Comparison of ENCODE assay signal across 20 mouse cellular contexts in genomic region chr4:139158350-139158749, GRCm38 (mm10). TPM values are rescaled to one million over a fixed set of nuclear protein-coding genes. Genes with fewer than 3 reads are reported as not detected.
DNase-seq lines count a peak whose midpoint lies in the region; ATAC-seq and TF ChIP-seq lines count a peak whose summit lies in the region.
"Had no signal": no experiment of that assay in that cellular context is flagged by ENCODE, and none has a peak within 500 bp of the region (broad histone marks: within the 10 kb centered on the region; RNA-seq: fewer than 3 reads in every experiment).

No protein-coding gene starts in this region.

- no peak overlapping the region for H3K9ac ChIP-seq in intestine, embryonic 14.5 days (ENCODE audit: low read length)
- no peak overlapping the region for H3K9ac ChIP-seq in intestine, embryonic 16.5 days (ENCODE audit: low read depth, low read length)
- no peak overlapping the region for H3K9ac ChIP-seq in lung, postnatal 0 days (replicated peaks; ENCODE audit: low read depth)
- H3K9ac ChIP-seq in stomach, embryonic 15.5 days = no peak overlapping the region
- no peak overlapping the region for H3K9ac ChIP-seq in forebrain, postnatal 0 days
- no peak overlapping the region for H3K9ac ChIP-seq in forebrain, embryonic 12.5 days
- H3K9ac ChIP-seq: embryonic facial prominence, embryonic 13.5 days; forebrain, embryonic 13.5 days; heart, embryonic 12.5 days had no signal

- no peak for DNase-seq in intestine, embryonic 14.5 days (ENCODE audit: low spot score)
- peak; percentile 41 for DNase-seq in lung, postnatal 0 days (ENCODE audit: low spot score)
- DNase-seq in lung, postnatal 14 days = no peak
- DNase-seq in forebrain, postnatal 0 days = no peak
- DNase-seq: adrenal gland, adult 2 months; adrenal gland, postnatal 25 days; B cell, adult 2 months; cerebellum, adult 18-20 months; cerebellum, adult 9-11 months; cerebellum, postnatal 36 days; gastrocnemius, adult 2 months; gastrocnemius, postnatal 25 days had no signal

- WGBS in intestine, embryonic 14.5 days = 39% methylated on average over 14 of the region's 14 CpGs
- 48% methylated on average over 14 of the region's 14 CpGs for WGBS in intestine, embryonic 16.5 days
- WGBS in lung, postnatal 0 days = 31% methylated on average over 14 of the region's 14 CpGs
- WGBS in stomach, embryonic 15.5 days = 39% methylated on average over 14 of the region's 14 CpGs
- WGBS in forebrain, postnatal 0 days = 91% methylated on average over 14 of the region's 14 CpGs
- WGBS in forebrain, embryonic 12.5 days = 93% methylated on average over 14 of the region's 14 CpGs

- ATAC-seq in intestine, embryonic 14.5 days (replicated peaks; ENCODE audit: low FRiP score, low TSS enrichment, low read depth) = no peak
- ATAC-seq in intestine, embryonic 16.5 days = no peak
- ATAC-seq in lung, postnatal 0 days = peak; percentile 54
- ATAC-seq in stomach, embryonic 15.5 days (ENCODE audit: insufficient read depth, low FRiP score, low read depth) = no peak
- ATAC-seq in forebrain, postnatal 0 days = no peak
- no peak for ATAC-seq in forebrain, embryonic 12.5 days (ENCODE audit: low FRiP score)
- ATAC-seq: activated CD4-positive, CD25-positive, alpha-beta regulatory T cell, adult 4 months; forebrain, embryonic 13.5 days had no signal

- no peaks in the 10 kb centered on the region for H3K9me3 ChIP-seq in intestine, embryonic 14.5 days (ENCODE audit: control insufficient read depth, low read length)
- no peaks in the 10 kb centered on the region for H3K9me3 ChIP-seq in intestine, embryonic 16.5 days (ENCODE audit: control insufficient read depth, low read length)
- no peaks in the 10 kb centered on the region for H3K9me3 ChIP-seq in lung, postnatal 0 days (ENCODE audit: low read length)
- no peaks in the 10 kb centered on the region for H3K9me3 ChIP-seq in stomach, embryonic 15.5 days
- H3K9me3 ChIP-seq in forebrain, postnatal 0 days (ENCODE audit: low read length) = no peaks in the 10 kb centered on the region
- no peaks in the 10 kb centered on the region for H3K9me3 ChIP-seq in forebrain, embryonic 12.5 days
- H3K9me3 ChIP-seq: embryonic facial prominence, embryonic 13.5 days; forebrain, embryonic 13.5 days; heart, embryonic 12.5 days; hindbrain, embryonic 10.5 days had no signal

- TF ChIP-seq CTCF in lung, postnatal 0 days (IDR thresholded peaks at IDR 0.05) = no peak
- no peak for TF ChIP-seq CTCF in forebrain, postnatal 0 days (IDR thresholded peaks at IDR 0.05; ENCODE audit: low read depth)

- peak overlapping the region; percentile 24 for H3K4me2 ChIP-seq in intestine, embryonic 14.5 days (ENCODE audit: low read length)
- no peak overlapping the region for H3K4me2 ChIP-seq in intestine, embryonic 16.5 days (ENCODE audit: low read depth, low read length)
- no peak overlapping the region for H3K4me2 ChIP-seq in lung, postnatal 0 days (replicated peaks; ENCODE audit: low read depth, low read length)
- peak overlapping the region; percentile 29 for H3K4me2 ChIP-seq in stomach, embryonic 15.5 days
- no peak overlapping the region for H3K4me2 ChIP-seq in forebrain, postnatal 0 days (ENCODE audit: low read depth)
- no peak overlapping the region for H3K4me2 ChIP-seq in forebrain, embryonic 12.5 days
- H3K4me2 ChIP-seq: embryonic facial prominence, embryonic 13.5 days; forebrain, embryonic 13.5 days; heart, embryonic 12.5 days had no signal

- H3K4me1 ChIP-seq in intestine, embryonic 14.5 days (replicated peaks; ENCODE audit: control insufficient read depth, insufficient read depth, low read length) = no peaks in the 10 kb centered on the region
- no peaks in the 10 kb centered on the region; the same call in 1 of the 2 replicates for H3K4me1 ChIP-seq in intestine, embryonic 16.5 days (ENCODE audit: control insufficient read depth, insufficient read depth, low read length)
- H3K4me1 ChIP-seq in lung, postnatal 0 days (ENCODE audit: insufficient read depth, low read depth, low read length) = no peaks in the 10 kb centered on the region
- H3K4me1 ChIP-seq in stomach, embryonic 15.5 days = no peaks in the 10 kb centered on the region
- no peaks in the 10 kb centered on the region for H3K4me1 ChIP-seq in forebrain, postnatal 0 days (ENCODE audit: insufficient read depth)
- no peaks in the 10 kb centered on the region for H3K4me1 ChIP-seq in forebrain, embryonic 12.5 days
- H3K4me1 ChIP-seq: embryonic facial prominence, embryonic 13.5 days; forebrain, embryonic 13.5 days; heart, embryonic 12.5 days; hindbrain, embryonic 10.5 days had no signal

- H3K36me3 ChIP-seq in intestine, embryonic 14.5 days (ENCODE audit: control insufficient read depth, insufficient read depth, low read length) = no peaks in the 10 kb centered on the region
- no peaks in the 10 kb centered on the region for H3K36me3 ChIP-seq in intestine, embryonic 16.5 days (ENCODE audit: control insufficient read depth, insufficient read depth, low read length)
- no peaks in the 10 kb centered on the region for H3K36me3 ChIP-seq in lung, postnatal 0 days (ENCODE audit: insufficient read depth, low read length)
- no peaks in the 10 kb centered on the region for H3K36me3 ChIP-seq in stomach, embryonic 15.5 days
- H3K36me3 ChIP-seq in forebrain, postnatal 0 days (ENCODE audit: insufficient read depth) = no peaks in the 10 kb centered on the region
- no peaks in the 10 kb centered on the region for H3K36me3 ChIP-seq in forebrain, embryonic 12.5 days (replicated peaks)
- H3K36me3 ChIP-seq: embryonic facial prominence, embryonic 13.5 days; heart, embryonic 12.5 days; hindbrain, embryonic 10.5 days had no signal

- no peak overlapping the region for H3K4me3 ChIP-seq in intestine, embryonic 14.5 days (ENCODE audit: low read depth, low read length)
- H3K4me3 ChIP-seq in intestine, embryonic 16.5 days (ENCODE audit: low read length) = no peak overlapping the region
- H3K4me3 ChIP-seq in lung, postnatal 0 days (ENCODE audit: low read depth, low read length) = no peak overlapping the region
- no peak overlapping the region for H3K4me3 ChIP-seq in stomach, embryonic 15.5 days (replicated peaks)
- no peak overlapping the region for H3K4me3 ChIP-seq in forebrain, postnatal 0 days (ENCODE audit: low read depth, low read length)
- H3K4me3 ChIP-seq in forebrain, embryonic 12.5 days (replicated peaks) = no peak overlapping the region
- H3K4me3 ChIP-seq: embryonic facial prominence, embryonic 13.5 days; forebrain, embryonic 13.5 days; gastrocnemius, adult 2 months; heart, embryonic 12.5 days; hindbrain, embryonic 10.5 days had no signal

- H3K27ac ChIP-seq in intestine, embryonic 14.5 days (ENCODE audit: low read depth) = 0 out of 2 replicates have a peak overlapping the region, but pooled peaks have one; percentile 7
- no peak overlapping the region for H3K27ac ChIP-seq in intestine, embryonic 16.5 days (ENCODE audit: low read length)
- no peak overlapping the region for H3K27ac ChIP-seq in lung, postnatal 0 days (ENCODE audit: low read length)
- 0 out of 2 replicates have a peak overlapping the region, but pooled peaks have one; percentile 11 for H3K27ac ChIP-seq in stomach, embryonic 15.5 days
- no peak overlapping the region for H3K27ac ChIP-seq in forebrain, postnatal 0 days (ENCODE audit: low read depth, low read length)
- H3K27ac ChIP-seq in forebrain, embryonic 12.5 days = no peak overlapping the region
- H3K27ac ChIP-seq: embryonic facial prominence, embryonic 13.5 days; forebrain, embryonic 13.5 days; gastrocnemius, adult 2 months; hindbrain, embryonic 10.5 days had no signal

- no peaks in the 10 kb centered on the region for H3K27me3 ChIP-seq in intestine, embryonic 14.5 days (replicated peaks; ENCODE audit: control insufficient read depth, insufficient read depth, low read length)
- no peaks in the 10 kb centered on the region for H3K27me3 ChIP-seq in intestine, embryonic 16.5 days (replicated peaks; ENCODE audit: control insufficient read depth, insufficient read depth, low read length)
- no peaks in the 10 kb centered on the region for H3K27me3 ChIP-seq in lung, postnatal 0 days (replicated peaks; ENCODE audit: insufficient read depth, low read length)
- no peaks in the 10 kb centered on the region for H3K27me3 ChIP-seq in stomach, embryonic 15.5 days (replicated peaks)
- H3K27me3 ChIP-seq in forebrain, postnatal 0 days (ENCODE audit: insufficient read depth, low read length) = no peaks in the 10 kb centered on the region
- no peaks in the 10 kb centered on the region for H3K27me3 ChIP-seq in forebrain, embryonic 12.5 days
- H3K27me3 ChIP-seq: embryonic facial prominence, embryonic 13.5 days; forebrain, embryonic 13.5 days; heart, embryonic 12.5 days had no signal

- no peak for TF ChIP-seq EP300 in lung, postnatal 0 days (IDR thresholded peaks at IDR 0.05)

RNA-seq across cellular contexts. Expression of gene Minos1, which starts 27.4 kb away (rescaled TPM):
- 530 and 580 TPM in 2 replicates for polyA plus RNA-seq in intestine, embryonic 14.5 days (2014; fragmentation: Nextera tagmentation; extraction: Ambion mirVana)
- polyA plus RNA-seq in intestine, embryonic 16.5 days (2015; fragmentation: Nextera tagmentation; extraction: Ambion mirVana) = 658 and 660 TPM in 2 replicates
- polyA plus RNA-seq in lung, postnatal 0 days (2015; fragmentation: Nextera tagmentation; extraction: Ambion mirVana) = 474 and 487 TPM in 2 replicates
- 514 and 574 TPM in 2 replicates for polyA plus RNA-seq in stomach, embryonic 15.5 days (2015; fragmentation: Nextera tagmentation; extraction: Ambion mirVana)
- 17.9 and 19.9 TPM in 2 replicates for total RNA-seq in forebrain, postnatal 0 days (2014; rRNA removed)
- 412 and 532 TPM in 2 replicates for polyA plus RNA-seq in forebrain, postnatal 0 days (2015; fragmentation: Nextera tagmentation; extraction: Ambion mirVana)
- polyA plus RNA-seq in forebrain, embryonic 12.5 days (2016; fragmentation: Nextera tagmentation; extraction: Ambion mirVana) = 416 and 438 TPM in 2 replicates

RNA-seq across cellular contexts. Expression of gene Capzb, which starts 34.3 kb away (rescaled TPM):
- 313 and 325 TPM in 2 replicates for polyA plus RNA-seq in intestine, embryonic 14.5 days (2014; fragmentation: Nextera tagmentation; extraction: Ambion mirVana)
- 440 and 454 TPM in 2 replicates for polyA plus RNA-seq in intestine, embryonic 16.5 days (2015; fragmentation: Nextera tagmentation; extraction: Ambion mirVana)
- polyA plus RNA-seq in lung, postnatal 0 days (2015; fragmentation: Nextera tagmentation; extraction: Ambion mirVana) = 401 and 408 TPM in 2 replicates
- 375 and 416 TPM in 2 replicates for polyA plus RNA-seq in stomach, embryonic 15.5 days (2015; fragmentation: Nextera tagmentation; extraction: Ambion mirVana)
- 98.3 and 113 TPM in 2 replicates for total RNA-seq in forebrain, postnatal 0 days (2014; rRNA removed)
- 315 and 325 TPM in 2 replicates for polyA plus RNA-seq in forebrain, postnatal 0 days (2015; fragmentation: Nextera tagmentation; extraction: Ambion mirVana)
- 307 and 312 TPM in 2 replicates for polyA plus RNA-seq in forebrain, embryonic 12.5 days (2016; fragmentation: Nextera tagmentation; extraction: Ambion mirVana)

Comparison
In these comparisons a context has a peak if more than half of its experiments do, and no peak if none do; other contexts are left out.
1. H3K27ac ChIP-seq: peak in intestine, embryonic 14.5 days (single experiment) and stomach, embryonic 15.5 days (single experiment); none in intestine, embryonic 16.5 days (single experiment), lung, postnatal 0 days (single experiment), forebrain, postnatal 0 days (single experiment) and forebrain, embryonic 12.5 days (single experiment).
2. H3K4me2 ChIP-seq: peak in intestine, embryonic 14.5 days (single experiment) and stomach, embryonic 15.5 days (single experiment); none in intestine, embryonic 16.5 days (single experiment), lung, postnatal 0 days (single experiment), forebrain, postnatal 0 days (single experiment) and forebrain, embryonic 12.5 days (single experiment).